9 mouse cellular contexts compared by ENCODE assay signal in genomic region chr9:45115706-45116105, GRCm38 (mm10). TPM values are rescaled to one million over a fixed set of nuclear protein-coding genes. Genes with fewer than 3 reads are reported as not detected.
DNase-seq lines count a peak whose midpoint lies in the region; ATAC-seq lines count a peak whose summit lies in the region.
"Had no signal": no experiment of that assay in that cellular context is flagged by ENCODE, and none has a peak within 500 bp of the region (broad histone marks: within the 10 kb centered on the region; RNA-seq: fewer than 3 reads in every experiment).

No protein-coding gene starts in this region.

- H3K27me3 ChIP-seq in kidney, embryonic 16.5 days (ENCODE audit: insufficient read depth, low read length) = peaks cover 3% of the 10 kb centered on the region; the same call in 1 of the 2 replicates
- H3K27me3 ChIP-seq in forebrain, embryonic 15.5 days = 0 out of 2 replicates have a peak, but pooled peaks cover 3% of the 10 kb centered on the region
- H3K27me3 ChIP-seq in midbrain, embryonic 16.5 days (ENCODE audit: control insufficient read depth, insufficient read depth, low read depth, low read length) = no peaks in the 10 kb centered on the region

- H3K4me1 ChIP-seq in kidney, embryonic 16.5 days (ENCODE audit: insufficient read depth, low read length) = peaks cover 9% of the 10 kb centered on the region
- H3K4me1 ChIP-seq in forebrain, embryonic 15.5 days = peaks cover 26% of the 10 kb centered on the region
- H3K4me1 ChIP-seq in midbrain, embryonic 16.5 days (ENCODE audit: control insufficient read depth, insufficient read depth, low read length) = peaks cover 22% of the 10 kb centered on the region

- no peak for DNase-seq in kidney, adult 9 months
- DNase-seq in layer of hippocampus, adult 8-10 months (ENCODE audit: low spot score in 2 of 2) = peak; percentile 53 to 66
- DNase-seq in testis, postnatal 10 days (ENCODE audit: low spot score) = peak; percentile 60
- no peak for DNase-seq in urinary bladder, adult 18-20 months (ENCODE audit: low spot score in 2 of 2)

- H3K36me3 ChIP-seq in kidney, embryonic 16.5 days (ENCODE audit: insufficient read depth, low read length) = no peaks in the 10 kb centered on the region
- H3K36me3 ChIP-seq in forebrain, embryonic 15.5 days = no peaks in the 10 kb centered on the region
- H3K36me3 ChIP-seq in midbrain, embryonic 16.5 days (ENCODE audit: control insufficient read depth, insufficient read depth, low read length) = no peaks in the 10 kb centered on the region

- peak overlapping the region; percentile 42 for H3K4me3 ChIP-seq in kidney, embryonic 16.5 days (ENCODE audit: low read length)
- H3K4me3 ChIP-seq in forebrain, embryonic 15.5 days = peak overlapping the region; percentile 49
- peak overlapping the region; percentile 54 for H3K4me3 ChIP-seq in midbrain, embryonic 16.5 days (ENCODE audit: low read depth, low read length)

- peak overlapping the region; percentile 39 for H3K9ac ChIP-seq in kidney, embryonic 16.5 days (replicated peaks; ENCODE audit: low read length)
- peak overlapping the region; percentile 42 for H3K9ac ChIP-seq in forebrain, embryonic 15.5 days (replicated peaks)
- H3K9ac ChIP-seq in midbrain, embryonic 16.5 days (ENCODE audit: low read depth, low read length) = peak overlapping the region; percentile 69

- 3% methylated on average over 14 of the region's 14 CpGs for WGBS in kidney, embryonic 16.5 days
- WGBS in forebrain, embryonic 15.5 days = 2% methylated on average over 14 of the region's 14 CpGs
- WGBS in midbrain, embryonic 16.5 days = 2% methylated on average over 14 of the region's 14 CpGs

- peak; percentile 74 for ATAC-seq in kidney, embryonic 16.5 days (ENCODE audit: low FRiP score, low TSS enrichment)
- ATAC-seq in cerebellum, adult (ENCODE audit: insufficient number of reproducible peaks, low FRiP score, low TSS enrichment) = peak; percentile 84
- ATAC-seq in forebrain, embryonic 15.5 days (replicated peaks) = peak; percentile 59; the same call in 1 of the 2 replicates
- peak; percentile 76 for ATAC-seq in midbrain, embryonic 16.5 days
- ATAC-seq: Patski had no signal

- peak overlapping the region; percentile 57 for H3K4me2 ChIP-seq in kidney, embryonic 16.5 days (replicated peaks; ENCODE audit: low read depth, low read length)
- H3K4me2 ChIP-seq in forebrain, embryonic 15.5 days (replicated peaks) = peak overlapping the region; percentile 76
- peak overlapping the region; percentile 78 for H3K4me2 ChIP-seq in midbrain, embryonic 16.5 days (ENCODE audit: low read length)

- no peak overlapping the region for H3K27ac ChIP-seq in kidney, embryonic 16.5 days (ENCODE audit: low read length)
- peak overlapping the region; percentile 34; the same call in 1 of the 2 replicates for H3K27ac ChIP-seq in forebrain, embryonic 15.5 days (replicated peaks)
- H3K27ac ChIP-seq in midbrain, embryonic 16.5 days (ENCODE audit: low read length) = peak overlapping the region; percentile 67

- no peaks in the 10 kb centered on the region for H3K9me3 ChIP-seq in kidney, embryonic 16.5 days (ENCODE audit: low read length)
- H3K9me3 ChIP-seq in forebrain, embryonic 15.5 days = no peaks in the 10 kb centered on the region
- H3K9me3 ChIP-seq in midbrain, embryonic 16.5 days (replicated peaks; ENCODE audit: control insufficient read depth, low read length, poor library complexity, severe bottlenecking) = no peaks in the 10 kb centered on the region

RNA-seq across cellular contexts. Expression of gene Scn2b, which starts 1.9 kb away (rescaled TPM):
- polyA plus RNA-seq in kidney, embryonic 16.5 days (2015; fragmentation: Nextera tagmentation; extraction: Ambion mirVana) = 4.7 and 5.0 TPM in 2 replicates
- 5.3 and 5.7 TPM in 2 replicates for polyA plus RNA-seq in forebrain, embryonic 15.5 days (2015; fragmentation: Nextera tagmentation; extraction: Ambion mirVana)
- total RNA-seq in layer of hippocampus, adult 8-10 months (2022) = 100 to 1,000 TPM; 209 to 270 (median 239) TPM
- polyA plus RNA-seq in midbrain, embryonic 16.5 days (2015; fragmentation: Nextera tagmentation; extraction: Ambion mirVana) = 10.0 and 11.3 TPM in 2 replicates
- polyA plus RNA-seq: Patski had no signal

RNA-seq across cellular contexts. Expression of gene Scn4b, which starts 22.5 kb away (rescaled TPM):
- 0.91 and 1.0 TPM in 2 replicates for polyA plus RNA-seq in kidney, embryonic 16.5 days (2015; fragmentation: Nextera tagmentation; extraction: Ambion mirVana)
- 0.10 and 0.34 TPM in 2 replicates for polyA plus RNA-seq in forebrain, embryonic 15.5 days (2015; fragmentation: Nextera tagmentation; extraction: Ambion mirVana)
- 10 to 100 TPM; 14.6 to 17.4 (median 15.7) TPM for total RNA-seq in layer of hippocampus, adult 8-10 months (2022)
- polyA plus RNA-seq in midbrain, embryonic 16.5 days (2015; fragmentation: Nextera tagmentation; extraction: Ambion mirVana) = 0.28 and 0.31 TPM in 2 replicates
- polyA plus RNA-seq: Patski had no signal

RNA-seq across cellular contexts. Expression of gene Jaml, which starts 36.7 kb away (rescaled TPM):
- polyA plus RNA-seq in kidney, embryonic 16.5 days (2015; fragmentation: Nextera tagmentation; extraction: Ambion mirVana) = 0.30 TPM in 1 of 2 replicates, not detected in the other
- polyA plus RNA-seq in forebrain, embryonic 15.5 days (2015; fragmentation: Nextera tagmentation; extraction: Ambion mirVana) = 0.45 TPM in 1 of 2 replicates, not detected in the other
- 1 to 10 TPM in 1 of 4 experiments, under 1 TPM in 3; 0.55 to 1.3 (median 0.72) TPM for total RNA-seq in layer of hippocampus, adult 8-10 months (2022)
- 0.29 and 0.32 TPM in 2 replicates for polyA plus RNA-seq in midbrain, embryonic 16.5 days (2015; fragmentation: Nextera tagmentation; extraction: Ambion mirVana)
- polyA plus RNA-seq: Patski had no signal

Comparison
In these comparisons a context has a peak if more than half of its experiments do, and no peak if none do; other contexts are left out.
1. DNase-seq: peak in layer of hippocampus, adult 8-10 months (2 of 2) and testis, postnatal 10 days (single experiment); none in kidney, adult 9 months (single experiment) and urinary bladder, adult 18-20 months (0 of 2).
2. Peak in every context shown above with its lines, with median percentiles within 50 percentile points of each other: ATAC-seq, H3K4me2 ChIP-seq, H3K4me3 ChIP-seq and H3K9ac ChIP-seq.